Mouse (Mus musculus) thymus, adult 2 months (tissue): ENCODE measurements around the gene Dguok.

Experiments used
- CTCF ChIP-seq: fragments of 200-500 bp; IDR thresholded peaks from 2 replicates; pipeline ENCODE4 v1.5.1; 2012; ENCODE audit warnings: mild to moderate bottlenecking, control low read depth, low read length, moderate library complexity, borderline replicate concordance; ENCODE audit not compliant: control insufficient read depth, poor library complexity, insufficient read depth; ENCODE audit errors: extremely low read depth
- POLR2A ChIP-seq: fragments of 200-500 bp; IDR thresholded peaks from 2 replicates; pipeline ENCODE4 v1.6.1; 2012; ENCODE audit warnings: mild to moderate bottlenecking, low read length, control low read depth, moderate library complexity; ENCODE audit not compliant: control insufficient read depth, poor library complexity, insufficient read depth; ENCODE audit errors: extremely low read depth

GRCm38 (mm10) chr6:83480019-83480655, 26.6 kb downstream of the Dguok start:
- no peak for TF ChIP-seq CTCF
- no peak for TF ChIP-seq POLR2A
